Mouse (Mus musculus) megakaryocyte, adult 5-6 weeks (primary cell): ENCODE data around the gene Gm37596. TPM values are rescaled to one million over a fixed set of nuclear protein-coding genes. Genes with fewer than 3 reads are reported as not detected.
"Not testable (repeated sequence)": the region's sequence is repeated elsewhere in the genome, so short reads cannot be mapped to it uniquely, and the experiment has no call there.

ENCODE experiments used
- ATAC-seq: 2 replicates; pipeline ENCODE4 v1.8.0; 2016; ENCODE audit warnings: mild to moderate bottlenecking, inconsistent platforms; ENCODE audit not compliant: poor library complexity, severe bottlenecking
- total RNA-seq, 2 experiments: library from RNA; stranded (forward) in 1 of 2; stranded (reverse) in 1 of 2; fragments of 153-499, 151-499 nt in 1 of 2; fragments of 221-1000, 200-1000 nt in 1 of 2; gene quantifications; 2 replicates each; pipeline versions ENCODE4 v1.2.3 to v1.2.4; 2015 to 2017

Gene Gm37596
- not detected in 2 replicates for total RNA-seq (2015)
- not detected in 2 replicates for total RNA-seq (2017)

DNA sequence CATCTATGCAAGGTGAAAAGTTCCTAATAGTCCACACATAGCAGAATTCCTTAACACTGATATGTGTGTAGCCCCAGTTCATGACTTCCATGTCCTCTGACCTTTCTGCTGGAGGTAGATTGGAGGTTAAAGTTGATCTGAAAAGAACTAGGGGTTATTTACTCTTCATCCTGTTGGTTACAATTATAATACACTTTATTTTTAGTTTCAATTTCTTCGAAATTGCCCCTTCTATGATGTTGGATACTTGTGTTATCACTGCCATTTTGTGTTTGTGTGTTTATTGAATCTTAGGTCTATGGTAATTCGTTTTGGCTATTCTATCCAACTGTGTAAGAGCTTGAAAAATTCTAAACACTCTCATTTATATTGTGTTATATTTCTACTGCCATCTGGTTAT, at the start of gene Gm37596:
Gene Gm37596, minus strand, starts transcription at position 101 of the 400 bp plus-strand sequence.
- not testable (repeated sequence) for ATAC-seq

DNA sequence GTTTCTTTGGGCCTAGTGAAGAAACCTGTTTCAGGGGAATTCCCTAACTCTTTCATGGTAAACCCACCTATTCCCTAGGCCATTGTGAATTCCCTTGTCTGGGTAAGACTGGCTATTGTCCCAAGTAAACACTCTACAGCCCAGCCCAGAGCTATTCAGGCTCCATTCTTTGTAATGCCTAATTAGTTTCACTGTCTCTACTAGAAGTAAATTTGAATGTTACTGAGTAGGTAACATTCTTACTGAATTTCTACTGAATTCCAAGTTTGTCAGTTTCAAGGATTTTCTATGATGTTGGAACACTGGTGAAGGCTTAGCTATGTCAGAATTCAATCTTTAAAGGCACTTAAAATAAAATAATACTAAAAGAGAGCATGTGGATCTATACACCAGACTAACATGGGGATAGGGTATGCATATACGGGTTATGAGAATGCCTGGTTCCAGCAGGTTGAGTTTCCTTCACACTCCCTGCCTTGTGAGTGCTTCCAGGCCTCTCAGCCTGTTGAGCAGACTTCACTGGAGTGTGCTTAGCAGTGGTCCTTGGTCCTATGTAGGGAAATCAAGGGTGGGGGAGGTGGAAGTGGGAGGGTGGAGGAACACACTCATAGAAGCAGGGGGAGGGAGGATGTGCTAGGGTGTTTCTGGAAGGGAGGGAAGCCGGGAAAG, 16.2 kb upstream of the Gm37596 start:
- not testable (repeated sequence) for ATAC-seq

DNA sequence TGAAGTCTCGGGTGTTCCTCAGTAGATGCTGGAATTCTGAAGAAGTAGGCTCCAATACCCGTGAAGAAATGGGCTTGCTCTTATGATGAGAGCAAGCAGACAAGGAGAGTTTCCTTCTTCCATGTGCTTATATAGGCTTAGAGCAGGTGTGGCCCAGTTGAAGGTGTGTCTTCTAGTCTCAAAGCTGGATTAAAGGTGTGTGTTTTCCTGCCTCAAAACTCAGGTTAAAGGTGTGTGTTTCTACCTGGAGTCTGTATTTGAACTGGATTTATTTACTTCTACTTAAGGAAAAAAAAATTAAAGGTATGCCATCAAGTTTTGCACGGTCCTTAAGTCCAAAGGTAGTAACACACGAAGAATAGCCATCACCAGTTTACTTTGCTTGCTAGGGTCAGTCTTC, 16.7 kb downstream of the Gm37596 start, which contains the start of gene Tdpoz1:
Gene Tdpoz1, minus strand, starts transcription at position 101 of the 400 bp plus-strand sequence.
- not testable (repeated sequence) for ATAC-seq

DNA sequence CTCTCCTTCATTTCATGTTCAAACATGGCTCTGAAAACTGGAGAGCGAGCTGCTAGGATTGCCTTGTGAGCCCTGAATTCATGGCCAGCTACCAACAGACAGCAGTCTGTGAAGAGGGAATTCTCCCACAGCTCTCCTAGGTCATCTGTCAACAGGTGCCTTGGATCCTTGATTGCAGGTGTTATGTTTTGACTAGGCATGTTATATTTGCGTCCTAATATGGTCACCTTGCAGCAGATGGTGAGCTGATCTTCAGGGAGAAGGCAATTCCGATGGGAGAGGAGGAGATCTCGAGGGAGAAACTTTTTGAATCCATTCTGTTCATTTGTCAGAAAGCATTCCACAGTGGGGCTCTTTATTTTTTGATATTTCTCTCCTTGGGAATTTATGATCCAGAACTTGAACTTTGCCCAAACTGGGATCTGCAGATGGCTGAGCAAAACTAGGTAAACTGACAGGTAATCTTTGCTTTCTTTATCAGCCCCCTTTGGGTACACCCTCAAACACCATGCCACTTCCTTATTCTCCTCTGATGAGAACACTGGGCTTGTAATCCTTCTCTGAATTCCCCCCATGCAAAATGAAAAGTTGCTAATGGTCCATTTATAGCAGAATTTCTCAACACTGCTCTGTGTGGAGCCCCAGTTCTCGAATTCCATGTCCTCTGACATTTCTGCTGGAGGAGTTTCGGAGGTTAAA, 21.9 kb downstream of the Gm37596 start:
- not testable (repeated sequence) for ATAC-seq

DNA sequence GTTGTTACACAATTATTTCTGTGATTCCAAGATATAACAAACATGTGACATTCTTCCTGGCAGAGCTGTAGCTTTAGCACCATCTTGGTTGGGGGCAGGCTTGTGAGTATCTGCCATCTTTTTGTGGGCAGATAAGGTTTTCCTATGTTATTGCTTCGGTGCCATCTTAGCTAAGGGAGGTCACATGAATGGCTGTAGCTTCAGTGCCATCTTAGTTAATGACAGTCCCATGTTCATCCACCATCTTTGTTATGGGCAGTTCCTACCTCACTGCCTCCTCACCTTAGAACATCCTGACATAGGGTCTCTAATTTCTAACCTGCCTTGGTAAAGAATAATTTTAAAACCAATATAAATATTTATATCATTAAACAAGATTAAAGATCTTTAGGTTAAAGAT, 38.6 kb downstream of the Gm37596 start:
- no peak for ATAC-seq

DNA sequence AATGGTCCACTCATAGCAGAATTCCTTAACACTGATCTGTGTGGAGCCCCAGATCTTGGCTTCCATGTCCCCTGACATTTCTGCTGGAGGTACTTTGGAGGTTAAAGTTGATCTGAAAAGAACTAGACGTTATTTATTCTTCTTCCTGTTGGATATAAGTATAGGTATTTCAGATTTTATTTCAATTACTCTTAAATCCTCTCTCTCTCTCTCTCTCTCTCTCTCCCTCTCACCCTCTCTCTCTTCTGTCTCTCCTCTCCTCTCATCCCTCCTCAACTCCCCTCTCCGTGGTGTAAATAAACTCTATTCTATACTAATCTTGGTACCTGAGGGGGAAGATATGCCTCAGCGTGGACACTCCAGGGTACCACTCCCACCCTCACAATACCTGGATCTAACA, 40.3 kb downstream of the Gm37596 start, which contains the start of gene Tdpoz2:
Gene Tdpoz2, minus strand, starts transcription at position 101 of the 400 bp plus-strand sequence.
- no peak for ATAC-seq

Other genes starting within 250 kb of the Gm37596 start
- not detected in 2 replicates for gene Tchhl1, start 224.3 kb downstream of the Gm37596 start, total RNA-seq (2015)
- gene Tchhl1, start 224.3 kb downstream of the Gm37596 start, total RNA-seq (2017), result not detected in 2 replicates
- 3,100 and 3,549 TPM in 2 replicates for gene S100a11, start 172.6 kb downstream of the Gm37596 start, total RNA-seq (2015)
- 217 and 333 TPM in 2 replicates for gene S100a11, start 172.6 kb downstream of the Gm37596 start, total RNA-seq (2017)
- 967 and 993 TPM in 2 replicates for gene S100a10, start 138.0 kb downstream of the Gm37596 start, total RNA-seq (2015)
- 1,318 and 1,661 TPM in 2 replicates for gene S100a10, start 138.0 kb downstream of the Gm37596 start, total RNA-seq (2017)
- gene Tdpoz2, start 40.4 kb downstream of the Gm37596 start, total RNA-seq (2015), result not detected in 2 replicates
- not detected in 2 replicates for gene Tdpoz2, start 40.4 kb downstream of the Gm37596 start, total RNA-seq (2017)
- not detected in 2 replicates for gene Tdpoz1, start 16.8 kb downstream of the Gm37596 start, total RNA-seq (2015)
- gene Tdpoz1, start 16.8 kb downstream of the Gm37596 start, total RNA-seq (2017), result not detected in 2 replicates
- gene Gm5773, start 79.9 kb upstream of the Gm37596 start, total RNA-seq (2015), result not detected in 2 replicates
- not detected in 2 replicates for gene Gm5773, start 79.9 kb upstream of the Gm37596 start, total RNA-seq (2017)
- gene Tdpoz4, start 103.3 kb upstream of the Gm37596 start, total RNA-seq (2015), result not detected in 2 replicates
- not detected in 2 replicates for gene Tdpoz4, start 103.3 kb upstream of the Gm37596 start, total RNA-seq (2017)
- gene Tdpoz3, start 132.9 kb upstream of the Gm37596 start, total RNA-seq (2015), result not detected in 2 replicates
- gene Tdpoz3, start 132.9 kb upstream of the Gm37596 start, total RNA-seq (2017), result not detected in 2 replicates